Mouse (Mus musculus) heart, embryonic 15.5 days (tissue): Measurements from ENCODE around the gene Cyp27b1. TPM values are rescaled to one million over a fixed set of nuclear protein-coding genes. Genes with fewer than 3 reads are reported as not detected.

Experiments used
- ATAC-seq: fragments of 200-750 bp; cut with Nextera tagmentation; replicated peaks from 2 replicates; pipeline ENCODE4 v1.8.0; 2017; ENCODE audit warnings: low read depth, moderate TSS enrichment; ENCODE audit not compliant: insufficient number of reproducible peaks, insufficient read depth, low FRiP score
- H3K27ac ChIP-seq: fragments of 300-500 bp; sonication (generic); 2 replicates; pipeline ENCODE4 v1.5.1; 2015; ENCODE audit warnings: mild to moderate bottlenecking, inconsistent platforms
- H3K27me3 ChIP-seq: fragments of 300-500 bp; sonication (generic); 2 replicates; pipeline ENCODE4 v1.6.1; 2015; ENCODE audit warnings: inconsistent platforms
- H3K36me3 ChIP-seq: fragments of 300-500 bp; sonication (generic); 2 replicates; pipeline ENCODE4 v1.6.1; 2015; ENCODE audit warnings: mild to moderate bottlenecking, inconsistent platforms
- H3K4me1 ChIP-seq: fragments of 300-500 bp; sonication (generic); replicated peaks from 2 replicates; pipeline ENCODE4 v1.6.1; 2015; ENCODE audit warnings: inconsistent platforms
- H3K4me2 ChIP-seq: fragments of 300-500 bp; sonication (generic); 2 replicates; pipeline ENCODE4 v1.6.1; 2015; ENCODE audit warnings: inconsistent platforms, mild to moderate bottlenecking, moderate library complexity
- H3K4me3 ChIP-seq: fragments of 300-500 bp; sonication (generic); 2 replicates; pipeline ENCODE4 v1.5.1; 2015; ENCODE audit warnings: mild to moderate bottlenecking, inconsistent platforms
- H3K9ac ChIP-seq: fragments of 300-500 bp; sonication (generic); 2 replicates; pipeline ENCODE4 v1.6.1; 2015; ENCODE audit warnings: mild to moderate bottlenecking, inconsistent platforms
- H3K9me3 ChIP-seq: fragments of 300-500 bp; sonication (generic); replicated peaks from 2 replicates; pipeline ENCODE4 v1.6.1; 2016; ENCODE audit warnings: inconsistent platforms
- WGBS: fragments of 180-500 bp; shearing (Covaris S2); methylation state at CpG from one replicate; pipeline ENCODE4 v1.1.7; 2015; ENCODE audit warnings: mixed read lengths; 5-methylcytosine and 5-hydroxymethylcytosine counted together
- polyA plus RNA-seq: library from polyadenylated mRNA; unstranded; fragments of >200 nt; fragmentation: Nextera tagmentation; extraction: Ambion mirVana; gene quantifications from 2 replicates; pipeline ENCODE4 v1.2.1, GENCODE M21; 2015

Gene Cyp27b1
- polyA plus RNA-seq, 1 experiment from 2014 or later: 0.08 TPM

- no peak overlapping the region for H3K4me2 ChIP-seq
- H3K27ac ChIP-seq: 0 out of 2 replicates have a peak overlapping the region, but pooled peaks have one; percentile 45
Measured at GRCm38 (mm10) chr10:127062503-127062902, 14.5 kb downstream of the Cyp27b1 start.

GRCm38 (mm10) chr10:127063239-127063872, 15.3 kb downstream of the Cyp27b1 start, which contains the start of gene Cdk4:
Cdk4 (plus strand) TSS chr10:127063534.
- H3K4me1 ChIP-seq: peaks cover 38% of the 10 kb centered on the region
- peak within 1 kb of the TSS; percentile 80 for H3K4me3 ChIP-seq
- no peaks in the 10 kb centered on the region for H3K9me3 ChIP-seq
- peaks cover 34% of the 10 kb centered on the region for H3K36me3 ChIP-seq
- H3K27ac ChIP-seq: peak within 1 kb of the TSS; percentile 86
- peak within 1 kb of the TSS; percentile 93 for H3K9ac ChIP-seq
- ATAC-seq: peak; percentile 90
- H3K4me2 ChIP-seq: peak within 1 kb of the TSS; percentile 80
- H3K27me3 ChIP-seq: peaks cover 40% of the 10 kb centered on the region
- under 1% methylated on average over 46 of the region's 46 CpGs for WGBS

More at GRCm38 (mm10) chr10:127062503-127062902, 14.5 kb downstream of the Cyp27b1 start:
- H3K36me3 ChIP-seq: peaks cover 26% of the 10 kb centered on the region
- peaks cover 48% of the 10 kb centered on the region for H3K27me3 ChIP-seq
- H3K9me3 ChIP-seq: no peaks in the 10 kb centered on the region
- WGBS: 66% methylated on average over 5 of the region's 5 CpGs
- no peak for ATAC-seq
- H3K4me1 ChIP-seq: peaks cover 37% of the 10 kb centered on the region
- no peak overlapping the region; the same call in 1 of the 2 replicates for H3K4me3 ChIP-seq
- H3K9ac ChIP-seq: no peak overlapping the region

- WGBS: 10% methylated on average over 37 of the region's 37 CpGs
- Histone ChIP-seq H3K9ac (peak overlapping the region; percentile 93), H3K27ac (peak overlapping the region; percentile 86), H3K27me3 (peaks cover 32% of the 10 kb centered on the region), H3K4me3 (peak overlapping the region; percentile 80), H3K4me2 (peak overlapping the region; percentile 80), H3K4me1 (peaks cover 38% of the 10 kb centered on the region), H3K36me3 (peaks cover 38% of the 10 kb centered on the region), H3K9me3 (no peaks in the 10 kb centered on the region)
- no peak for ATAC-seq
Measured at GRCm38 (mm10) chr10:127063913-127064870, 16.1 kb downstream of the Cyp27b1 start.

GRCm38 (mm10) chr10:127065981-127066380, 17.9 kb downstream of the Cyp27b1 start:
- Histone ChIP-seq H3K4me2 (no peak overlapping the region), H3K27me3 (peaks cover 15% of the 10 kb centered on the region), H3K9me3 (no peaks in the 10 kb centered on the region), H3K36me3 (peaks cover 38% of the 10 kb centered on the region), H3K4me3 (no peak overlapping the region), H3K27ac (peak overlapping the region; percentile 28; the same call in 1 of the 2 replicates), H3K9ac (no peak overlapping the region), H3K4me1 (peaks cover 32% of the 10 kb centered on the region)
- no peak for ATAC-seq
- WGBS: 58% methylated on average over 9 of the region's 9 CpGs

- H3K4me2 ChIP-seq: no peak overlapping the region
- no peak for ATAC-seq
- H3K9me3 ChIP-seq: no peaks in the 10 kb centered on the region
- no peak overlapping the region for H3K9ac ChIP-seq
- H3K27me3 ChIP-seq: peaks cover 9% of the 10 kb centered on the region
- no peak overlapping the region for H3K27ac ChIP-seq
- H3K36me3 ChIP-seq: peaks cover 38% of the 10 kb centered on the region
- peaks cover 36% of the 10 kb centered on the region for H3K4me1 ChIP-seq
- 88% methylated on average over 14 of the region's 14 CpGs for WGBS
- H3K4me3 ChIP-seq: no peak overlapping the region
Measured at GRCm38 (mm10) chr10:127066519-127067018, 18.5 kb downstream of the Cyp27b1 start.

- peak overlapping the region; percentile 80 for H3K9ac ChIP-seq
- H3K4me3 ChIP-seq: peak overlapping the region; percentile 78
- peaks cover 38% of the 10 kb centered on the region for H3K36me3 ChIP-seq
- H3K4me1 ChIP-seq: peaks cover 32% of the 10 kb centered on the region
- H3K9me3 ChIP-seq: no peaks in the 10 kb centered on the region
- H3K27me3 ChIP-seq: no peaks in the 10 kb centered on the region
- 71% methylated on average over 9 of the region's 9 CpGs for WGBS
- no peak overlapping the region for H3K27ac ChIP-seq
- H3K4me2 ChIP-seq: peak overlapping the region; percentile 74
- no peak for ATAC-seq
Measured at GRCm38 (mm10) chr10:127068360-127069038, 20.4 kb downstream of the Cyp27b1 start.

GRCm38 (mm10) chr10:127069281-127070189, 21.5 kb downstream of the Cyp27b1 start:
- no peaks in the 10 kb centered on the region for H3K27me3 ChIP-seq
- H3K36me3 ChIP-seq: peaks cover 38% of the 10 kb centered on the region
- peak overlapping the region; percentile 89 for H3K27ac ChIP-seq
- peak overlapping the region; percentile 78 for H3K4me3 ChIP-seq
- peak overlapping the region; percentile 80 for H3K9ac ChIP-seq
- H3K4me2 ChIP-seq: peak overlapping the region; percentile 74
- peak; percentile 20; the same call in 1 of the 2 replicates for ATAC-seq
- 5% methylated on average over 30 of the region's 30 CpGs for WGBS
- no peaks in the 10 kb centered on the region for H3K9me3 ChIP-seq
- H3K4me1 ChIP-seq: peaks cover 30% of the 10 kb centered on the region

- Histone ChIP-seq H3K36me3 (peaks cover 33% of the 10 kb centered on the region), H3K9me3 (no peaks in the 10 kb centered on the region), H3K9ac (peak within 1 kb of the TSS; percentile 80), H3K27me3 (peaks cover 7% of the 10 kb centered on the region; the same call in 1 of the 2 replicates), H3K27ac (peak within 1 kb of the TSS; percentile 89), H3K4me2 (peak within 1 kb of the TSS; percentile 74), H3K4me1 (peaks cover 24% of the 10 kb centered on the region), H3K4me3 (peak within 1 kb of the TSS; percentile 78)
- ATAC-seq: peak; percentile 88
- WGBS: 1% methylated on average over 36 of the region's 36 CpGs
Measured at GRCm38 (mm10) chr10:127070190-127071121, 22.4 kb downstream of the Cyp27b1 start, which contains the start of gene Tspan31. Tspan31 (minus strand) TSS chr10:127070264.

- H3K4me3 ChIP-seq: peak overlapping the region; percentile 78
- no peaks in the 10 kb centered on the region for H3K9me3 ChIP-seq
- peak overlapping the region; percentile 74 for H3K4me2 ChIP-seq
- H3K9ac ChIP-seq: 0 out of 2 replicates have a peak overlapping the region, but pooled peaks have one; percentile 15
- WGBS: 74% methylated on average over 9 of the region's 9 CpGs
- peaks cover 21% of the 10 kb centered on the region for H3K4me1 ChIP-seq
- no peak overlapping the region for H3K27ac ChIP-seq
- no peak for ATAC-seq
- peaks cover 14% of the 10 kb centered on the region for H3K27me3 ChIP-seq
- peaks cover 25% of the 10 kb centered on the region for H3K36me3 ChIP-seq
Measured at GRCm38 (mm10) chr10:127071203-127071602, 23.2 kb downstream of the Cyp27b1 start.
